Mouse (Mus musculus): Measurements from ENCODE around the gene Cops9. TPM values are rescaled to one million over a fixed set of nuclear protein-coding genes. Genes with fewer than 3 reads are reported as not detected.

The Cops9 gene
- polyA plus RNA-seq (2017; shearing (Covaris generic)), result 197 TPM

DNA sequence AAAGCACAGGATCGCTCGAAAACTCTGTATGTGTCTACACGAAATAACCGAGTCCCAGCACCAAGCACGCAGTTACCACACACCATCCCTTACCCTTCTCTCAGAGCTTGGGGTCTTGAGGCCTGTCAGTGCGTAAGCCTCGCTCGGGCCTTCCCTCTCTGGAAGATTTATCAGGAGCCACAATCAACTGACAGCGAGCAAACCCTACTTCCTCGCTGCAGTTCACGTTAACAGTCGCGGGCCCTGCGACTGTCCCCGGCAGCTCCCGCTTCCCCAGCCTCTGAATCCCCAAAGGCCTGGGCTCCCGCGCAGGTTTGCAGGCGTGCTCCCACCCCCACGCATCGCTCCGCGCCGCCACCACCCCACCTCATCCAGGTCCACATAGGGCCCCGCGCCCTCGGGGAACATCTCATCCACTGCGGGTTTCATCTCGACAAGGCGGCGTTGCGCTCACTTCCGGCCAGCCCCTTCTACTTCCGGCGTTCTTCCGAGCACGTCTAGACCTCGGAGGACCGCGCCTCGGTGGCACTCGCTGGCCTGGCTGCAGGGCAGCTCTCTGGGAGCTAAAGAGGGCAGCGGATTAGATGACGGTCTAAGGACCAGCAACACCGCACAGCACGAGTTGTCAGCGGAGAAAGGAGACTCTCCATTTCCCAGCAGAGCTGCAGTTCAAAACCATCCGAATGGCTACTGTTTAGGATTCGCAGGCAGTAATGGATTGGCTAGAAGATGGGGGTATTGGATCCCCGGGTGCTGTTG lies at the start of gene Cops9:
Cops9 (minus strand) TSS at position 472 of the 759 bp plus-strand sequence.

DNA sequence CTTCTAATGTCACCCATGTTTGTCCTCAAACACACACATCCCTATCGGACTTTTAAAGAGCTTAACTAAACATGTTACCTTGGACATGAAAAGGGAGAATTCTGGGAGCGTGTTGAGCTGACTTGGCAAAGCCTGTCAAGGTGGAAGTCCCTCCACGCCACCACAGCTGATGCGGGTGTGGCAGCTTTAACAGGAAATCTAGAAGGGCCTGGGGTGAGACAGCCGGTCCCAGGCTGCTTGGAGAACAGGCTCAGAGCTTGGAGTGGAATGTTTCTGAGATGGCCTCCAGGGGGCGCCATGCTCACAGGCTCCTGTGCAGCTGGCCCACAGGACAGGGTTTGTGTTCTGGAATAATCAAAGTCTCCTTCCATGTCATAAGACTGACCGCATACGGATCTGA lies 6.9 kb upstream of the Cops9 start, which contains the start of gene Otos:
Otos (minus strand) TSS at position 169 of the 400 bp plus-strand sequence.

DNA sequence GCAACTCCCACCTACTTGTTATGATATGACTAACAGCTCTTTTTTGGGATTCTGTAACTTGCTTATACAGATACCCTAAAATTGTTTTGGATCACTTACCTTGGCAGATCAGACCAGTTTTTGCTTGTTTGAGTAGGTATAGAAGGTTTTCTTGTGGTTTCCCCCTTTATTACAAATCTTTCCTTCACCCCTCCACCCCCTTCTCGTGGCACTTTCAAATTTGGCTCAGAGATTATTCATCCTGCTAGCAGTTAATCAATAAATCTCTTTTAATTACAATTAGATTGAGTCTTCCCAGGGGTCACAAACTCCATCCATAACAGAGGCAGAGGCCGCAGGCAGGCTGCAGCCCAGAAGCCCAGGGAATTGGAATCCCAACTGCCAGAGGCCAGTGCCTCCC lies 24.3 kb downstream of the Cops9 start, which contains the start of gene Olfr12:
Olfr12 (plus strand) TSS at position 301 of the 400 bp plus-strand sequence.

DNA sequence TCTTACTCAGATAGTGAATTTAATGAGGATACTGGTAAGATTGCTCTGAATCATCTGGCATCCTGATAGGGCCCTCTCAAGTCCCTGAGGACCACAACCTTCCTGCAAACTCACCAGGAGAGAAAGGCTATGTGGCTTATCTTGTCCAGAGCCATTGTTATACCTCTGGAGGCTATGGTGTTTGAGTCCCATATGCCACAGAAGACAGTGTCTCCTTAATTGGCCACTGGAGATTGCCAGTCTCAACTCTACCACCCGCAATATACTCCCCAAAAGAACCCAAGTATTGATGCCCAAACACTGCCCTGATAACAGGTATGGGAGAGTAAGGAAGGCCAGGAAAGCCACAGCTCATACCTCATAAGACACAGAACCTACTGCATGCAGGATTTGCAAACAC lies 36.3 kb downstream of the Cops9 start, which contains the start of gene Olfr1410:
Olfr1410 (plus strand) TSS at position 301 of the 400 bp plus-strand sequence.

DNA sequence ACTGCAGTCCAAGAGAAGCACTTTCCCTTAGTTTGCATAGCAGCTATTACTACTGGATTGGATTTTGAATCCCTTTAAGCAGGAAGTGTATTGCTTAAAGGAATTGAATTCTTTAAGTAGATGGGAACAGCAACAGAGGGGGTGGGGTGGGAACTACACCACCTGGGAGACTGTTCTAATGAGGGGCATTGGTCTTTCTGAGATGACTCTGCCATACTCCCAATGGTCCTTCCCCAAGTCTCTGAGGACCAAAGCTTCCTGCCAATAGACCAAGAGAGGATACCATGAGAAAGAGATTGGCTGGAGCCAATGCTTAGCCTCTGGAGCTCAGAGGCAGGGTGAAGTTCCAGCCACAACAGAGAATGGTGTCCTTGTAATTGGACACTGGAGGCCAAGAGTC lies 47.7 kb downstream of the Cops9 start, which contains the start of gene Olfr1411:
Olfr1411 (plus strand) TSS at position 301 of the 400 bp plus-strand sequence.

Other genes with a start within 250 kb of the Cops9 start
- 233 TPM for gene Ndufa10, start 168.1 kb downstream of the Cops9 start, polyA plus RNA-seq (2017; shearing (Covaris generic))
- gene Olfr1416, start 156.9 kb downstream of the Cops9 start, polyA plus RNA-seq (2017; shearing (Covaris generic)), result not detected
- gene Olfr1415, start 145.9 kb downstream of the Cops9 start, polyA plus RNA-seq (2017; shearing (Covaris generic)), result not detected
- not detected for gene Olfr1414, start 123.3 kb downstream of the Cops9 start, polyA plus RNA-seq (2017; shearing (Covaris generic))
- not detected for gene Olfr1413, start 70.7 kb downstream of the Cops9 start, polyA plus RNA-seq (2017; shearing (Covaris generic))
- gene Olfr1412, start 56.2 kb downstream of the Cops9 start, polyA plus RNA-seq (2017; shearing (Covaris generic)), result not detected
- gene Olfr1411, start 47.6 kb downstream of the Cops9 start, polyA plus RNA-seq (2017; shearing (Covaris generic)), result not detected
- gene Olfr1410, start 36.2 kb downstream of the Cops9 start, polyA plus RNA-seq (2017; shearing (Covaris generic)), result not detected
- not detected for gene Olfr12, start 24.2 kb downstream of the Cops9 start, polyA plus RNA-seq (2017; shearing (Covaris generic))
- 0.75 TPM for gene Otos, start 6.9 kb upstream of the Cops9 start, polyA plus RNA-seq (2017; shearing (Covaris generic))
- 4.7 TPM for gene Gpc1, start 189.7 kb upstream of the Cops9 start, polyA plus RNA-seq (2017; shearing (Covaris generic))